Mouse (Mus musculus): Measurements from ENCODE around the gene Dapk1.
"Not testable (repeated sequence)": the region's sequence is repeated elsewhere in the genome, so short reads cannot be mapped to it uniquely, and the experiment has no call there.

Gene Dapk1

GRCm38 (mm10) chr13:60601436-60602415 is at the start of gene Dapk1:
TSS of gene Dapk1 (plus strand) at chr13:60601947.
- peak; percentile 85 for DNase-seq

- DNase-seq, result no peak
Measured at GRCm38 (mm10) chr13:60553326-60553725, 48.4 kb upstream of the Dapk1 start.

GRCm38 (mm10) chr13:60556476-60556875 is 45.3 kb upstream of the Dapk1 start:
- DNase-seq, result no peak

- DNase-seq, result no peak
Measured at GRCm38 (mm10) chr13:60556911-60557310, 44.8 kb upstream of the Dapk1 start.

GRCm38 (mm10) chr13:60564303-60564702 is 37.4 kb upstream of the Dapk1 start:
- no peak for DNase-seq

GRCm38 (mm10) chr13:60568934-60569548 is 32.7 kb upstream of the Dapk1 start:
- DNase-seq, result no peak

- no peak for DNase-seq
Measured at GRCm38 (mm10) chr13:60569549-60569941, 32.2 kb upstream of the Dapk1 start.

- DNase-seq, result no peak
Measured at GRCm38 (mm10) chr13:60573541-60573940, 28.2 kb upstream of the Dapk1 start.

GRCm38 (mm10) chr13:60573971-60574370 is 27.8 kb upstream of the Dapk1 start:
- no peak for DNase-seq

- no peak for DNase-seq
Measured at GRCm38 (mm10) chr13:60578541-60578940, 23.2 kb upstream of the Dapk1 start.

GRCm38 (mm10) chr13:60594866-60595265 is 6.9 kb upstream of the Dapk1 start:
- DNase-seq, result no peak

GRCm38 (mm10) chr13:60595519-60595918 is 6.2 kb upstream of the Dapk1 start:
- no peak for DNase-seq

GRCm38 (mm10) chr13:60602416-60603251 is 887 bp downstream of the Dapk1 start:
- DNase-seq, result peak; percentile 38

GRCm38 (mm10) chr13:60603252-60603562 is 1.5 kb downstream of the Dapk1 start:
- no peak for DNase-seq

- no peak for DNase-seq
Measured at GRCm38 (mm10) chr13:60607411-60607810, 5.7 kb downstream of the Dapk1 start.

GRCm38 (mm10) chr13:60608411-60609046 is 6.8 kb downstream of the Dapk1 start:
- no peak for DNase-seq

GRCm38 (mm10) chr13:60609234-60609633 is 7.5 kb downstream of the Dapk1 start:
- no peak for DNase-seq

- DNase-seq, result no peak
Measured at GRCm38 (mm10) chr13:60610558-60610957, 8.8 kb downstream of the Dapk1 start.

GRCm38 (mm10) chr13:60610971-60611370 is 9.2 kb downstream of the Dapk1 start:
- DNase-seq, result not testable (repeated sequence)

- DNase-seq, result no peak
Measured at GRCm38 (mm10) chr13:60612160-60612559, 10.4 kb downstream of the Dapk1 start.

- peak; percentile 41 for DNase-seq
Measured at GRCm38 (mm10) chr13:60614154-60614553, 12.4 kb downstream of the Dapk1 start.

GRCm38 (mm10) chr13:60615057-60615650 is 13.4 kb downstream of the Dapk1 start:
- no peak for DNase-seq
